Mouse (Mus musculus): ENCODE data around the gene Sp2.

Sp2 gene

GRCm38 (mm10) chr11:96956009-96956724 lies 26.6 kb downstream of the Sp2 start:
- Histone ChIP-seq H3K36me3 (ENCODE audit: insufficient read depth, low read length) (peaks cover 94% of the 10 kb centered on the region), H3K9me3 (ENCODE audit: low read length) (no peaks in the 10 kb centered on the region), H3K4me3 (replicated peaks; ENCODE audit: low read length) (peak overlapping the region; percentile 79), H3K4me1 (replicated peaks; ENCODE audit: low read depth, low read length) (peaks cover 91% of the 10 kb centered on the region), H3K27me3 (ENCODE audit: insufficient read depth, low read length) (no peaks in the 10 kb centered on the region)
- TF ChIP-seq POU5F1 (IDR thresholded peaks at IDR 0.05; ENCODE audit: borderline replicate concordance, low read length) (no peak), CTCF (conservative IDR thresholded peaks at IDR 0.05; ENCODE audit: low read length) (peak; percentile 65), NANOG (IDR thresholded peaks at IDR 0.05; ENCODE audit: borderline replicate concordance, low read length) (0 out of 2 replicates have a peak, but pooled peaks have one; percentile 8)

GRCm38 (mm10) chr11:96955094-96955493 lies 27.7 kb downstream of the Sp2 start:
- no peak for TF ChIP-seq NANOG (IDR thresholded peaks at IDR 0.05; ENCODE audit: borderline replicate concordance, low read length)
- TF ChIP-seq POU5F1 (IDR thresholded peaks at IDR 0.05; ENCODE audit: borderline replicate concordance, low read length) = no peak
- TF ChIP-seq CTCF (conservative IDR thresholded peaks at IDR 0.05; ENCODE audit: low read length) = no peak
- no peaks in the 10 kb centered on the region for H3K27me3 ChIP-seq (ENCODE audit: insufficient read depth, low read length)
- H3K4me3 ChIP-seq (replicated peaks; ENCODE audit: low read length) = peak overlapping the region; percentile 79
- peaks cover 83% of the 10 kb centered on the region for H3K4me1 ChIP-seq (replicated peaks; ENCODE audit: low read depth, low read length)
- no peaks in the 10 kb centered on the region for H3K9me3 ChIP-seq (ENCODE audit: low read length)
- H3K36me3 ChIP-seq (ENCODE audit: insufficient read depth, low read length) = peaks cover 92% of the 10 kb centered on the region

- H3K4me1 ChIP-seq (replicated peaks; ENCODE audit: low read depth, low read length) = peaks cover 74% of the 10 kb centered on the region
- TF ChIP-seq CTCF (conservative IDR thresholded peaks at IDR 0.05; ENCODE audit: low read length) (no peak), NANOG (IDR thresholded peaks at IDR 0.05; ENCODE audit: borderline replicate concordance, low read length) (no peak), POU5F1 (IDR thresholded peaks at IDR 0.05; ENCODE audit: borderline replicate concordance, low read length) (no peak)
- H3K27me3 ChIP-seq (ENCODE audit: insufficient read depth, low read length) = no peaks in the 10 kb centered on the region
- H3K4me3 ChIP-seq (replicated peaks; ENCODE audit: low read length) = peak overlapping the region; percentile 5; the same call in 1 of the 2 replicates
- H3K9me3 ChIP-seq (ENCODE audit: low read length) = no peaks in the 10 kb centered on the region
- H3K36me3 ChIP-seq (ENCODE audit: insufficient read depth, low read length) = peaks cover 93% of the 10 kb centered on the region
Observed at GRCm38 (mm10) chr11:96952896-96953295, 29.9 kb downstream of the Sp2 start.

- Histone ChIP-seq H3K4me1 (replicated peaks; ENCODE audit: low read depth, low read length) (peaks cover 74% of the 10 kb centered on the region), H3K9me3 (ENCODE audit: low read length) (no peaks in the 10 kb centered on the region), H3K36me3 (ENCODE audit: insufficient read depth, low read length) (peaks cover 93% of the 10 kb centered on the region), H3K27me3 (ENCODE audit: insufficient read depth, low read length) (no peaks in the 10 kb centered on the region), H3K4me3 (replicated peaks; ENCODE audit: low read length) (peak overlapping the region; percentile 5; the same call in 1 of the 2 replicates)
- TF ChIP-seq POU5F1 (IDR thresholded peaks at IDR 0.05; ENCODE audit: borderline replicate concordance, low read length) (no peak), NANOG (IDR thresholded peaks at IDR 0.05; ENCODE audit: borderline replicate concordance, low read length) (no peak), CTCF (conservative IDR thresholded peaks at IDR 0.05; ENCODE audit: low read length) (no peak)
Observed at GRCm38 (mm10) chr11:96952426-96952825, 30.3 kb downstream of the Sp2 start.

- H3K4me1 ChIP-seq (replicated peaks; ENCODE audit: low read depth, low read length) = peaks cover 74% of the 10 kb centered on the region
- no peak overlapping the region for H3K4me3 ChIP-seq (replicated peaks; ENCODE audit: low read length)
- H3K9me3 ChIP-seq (ENCODE audit: low read length) = no peaks in the 10 kb centered on the region
- TF ChIP-seq NANOG (IDR thresholded peaks at IDR 0.05; ENCODE audit: borderline replicate concordance, low read length) = no peak
- TF ChIP-seq POU5F1 (IDR thresholded peaks at IDR 0.05; ENCODE audit: borderline replicate concordance, low read length) = no peak
- peak; percentile 83 for TF ChIP-seq CTCF (conservative IDR thresholded peaks at IDR 0.05; ENCODE audit: low read length)
- H3K27me3 ChIP-seq (ENCODE audit: insufficient read depth, low read length) = no peaks in the 10 kb centered on the region
- peaks cover 93% of the 10 kb centered on the region for H3K36me3 ChIP-seq (ENCODE audit: insufficient read depth, low read length)
Observed at GRCm38 (mm10) chr11:96950767-96951166, 32.0 kb downstream of the Sp2 start.

GRCm38 (mm10) chr11:96947849-96948248 lies 34.9 kb downstream of the Sp2 start:
- no peak overlapping the region for H3K4me3 ChIP-seq (replicated peaks; ENCODE audit: low read length)
- H3K36me3 ChIP-seq (ENCODE audit: insufficient read depth, low read length) = peaks cover 73% of the 10 kb centered on the region
- H3K4me1 ChIP-seq (replicated peaks; ENCODE audit: low read depth, low read length) = peaks cover 71% of the 10 kb centered on the region
- peaks cover 3% of the 10 kb centered on the region; the same call in 1 of the 2 replicates for H3K27me3 ChIP-seq (ENCODE audit: insufficient read depth, low read length)
- H3K9me3 ChIP-seq (ENCODE audit: low read length) = no peaks in the 10 kb centered on the region
- TF ChIP-seq CTCF (conservative IDR thresholded peaks at IDR 0.05; ENCODE audit: low read length) (no peak), POU5F1 (IDR thresholded peaks at IDR 0.05; ENCODE audit: borderline replicate concordance, low read length) (no peak), NANOG (IDR thresholded peaks at IDR 0.05; ENCODE audit: borderline replicate concordance, low read length) (no peak)

GRCm38 (mm10) chr11:96946498-96946897 lies 36.3 kb downstream of the Sp2 start:
- no peak for TF ChIP-seq NANOG (IDR thresholded peaks at IDR 0.05; ENCODE audit: borderline replicate concordance, low read length)
- TF ChIP-seq POU5F1 (IDR thresholded peaks at IDR 0.05; ENCODE audit: borderline replicate concordance, low read length) = no peak
- no peak for TF ChIP-seq CTCF (conservative IDR thresholded peaks at IDR 0.05; ENCODE audit: low read length)
- Histone ChIP-seq H3K36me3 (ENCODE audit: insufficient read depth, low read length) (peaks cover 67% of the 10 kb centered on the region), H3K4me3 (replicated peaks; ENCODE audit: low read length) (no peak overlapping the region), H3K9me3 (ENCODE audit: low read length) (no peaks in the 10 kb centered on the region), H3K4me1 (replicated peaks; ENCODE audit: low read depth, low read length) (peaks cover 63% of the 10 kb centered on the region), H3K27me3 (ENCODE audit: insufficient read depth, low read length) (peaks cover 3% of the 10 kb centered on the region; the same call in 1 of the 2 replicates)

- TF ChIP-seq CTCF (conservative IDR thresholded peaks at IDR 0.05; ENCODE audit: low read length) (no peak), NANOG (IDR thresholded peaks at IDR 0.05; ENCODE audit: borderline replicate concordance, low read length) (no peak), POU5F1 (IDR thresholded peaks at IDR 0.05; ENCODE audit: borderline replicate concordance, low read length) (no peak)
- Histone ChIP-seq H3K9me3 (ENCODE audit: low read length) (no peaks in the 10 kb centered on the region), H3K4me3 (replicated peaks; ENCODE audit: low read length) (peak overlapping the region; percentile 85), H3K36me3 (ENCODE audit: insufficient read depth, low read length) (peaks cover 68% of the 10 kb centered on the region), H3K27me3 (ENCODE audit: insufficient read depth, low read length) (peaks cover 3% of the 10 kb centered on the region; the same call in 1 of the 2 replicates), H3K4me1 (replicated peaks; ENCODE audit: low read depth, low read length) (peaks cover 66% of the 10 kb centered on the region)
Observed at GRCm38 (mm10) chr11:96944844-96945580, 37.7 kb downstream of the Sp2 start.
